9 mouse cellular contexts compared by ENCODE assay signal in genomic region chr9:60895486-60896110, GRCm38 (mm10).
DNase-seq lines count a peak whose midpoint lies in the region; ATAC-seq and TF ChIP-seq lines count a peak whose summit lies in the region.
"Had no signal": no experiment of that assay in that cellular context is flagged by ENCODE, and none has a peak within 500 bp of the region (broad histone marks: within the 10 kb centered on the region; RNA-seq: fewer than 3 reads in every experiment).

No protein-coding gene starts in this region.

- no peak; the same call in 1 of the 2 replicates for ATAC-seq in hindbrain, embryonic 12.5 days (ENCODE audit: low FRiP score)
- ATAC-seq in forebrain, embryonic 11.5 days (replicated peaks; ENCODE audit: low FRiP score) = 0 out of 2 replicates have a peak, but pooled peaks have one; percentile 39
- peak; percentile 62 for ATAC-seq in intestine, embryonic 16.5 days
- ATAC-seq in midbrain, embryonic 13.5 days = peak; percentile 83

- H3K27ac ChIP-seq in hindbrain, embryonic 10.5 days = no peak overlapping the region
- H3K27ac ChIP-seq in hindbrain, embryonic 12.5 days = no peak overlapping the region
- no peak overlapping the region for H3K27ac ChIP-seq in bone marrow, adult 2 months (ENCODE audit: control insufficient read depth, insufficient read depth, low read depth, low read length, poor library complexity)
- H3K27ac ChIP-seq in forebrain, embryonic 11.5 days (ENCODE audit: low read depth, low read length) = no peak overlapping the region
- no peak overlapping the region for H3K27ac ChIP-seq in intestine, embryonic 16.5 days (ENCODE audit: low read length)
- H3K27ac ChIP-seq in midbrain, embryonic 13.5 days = no peak overlapping the region
- no peak overlapping the region for H3K27ac ChIP-seq in testis, adult 2 months (ENCODE audit: control insufficient read depth, insufficient read depth, low read depth, low read length)
- H3K27ac ChIP-seq: liver, embryonic 13.5 days had no signal

- peaks cover 26% of the 10 kb centered on the region for H3K4me1 ChIP-seq in hindbrain, embryonic 10.5 days (replicated peaks)
- peaks cover 21% of the 10 kb centered on the region for H3K4me1 ChIP-seq in hindbrain, embryonic 12.5 days
- no peaks in the 10 kb centered on the region; the same call in 1 of the 2 replicates for H3K4me1 ChIP-seq in bone marrow, adult 2 months (ENCODE audit: control insufficient read depth, insufficient read depth, low read length)
- no peaks in the 10 kb centered on the region for H3K4me1 ChIP-seq in forebrain, embryonic 11.5 days (replicated peaks; ENCODE audit: control insufficient read depth, insufficient read depth, low read length)
- peaks cover 19% of the 10 kb centered on the region; the same call in 1 of the 2 replicates for H3K4me1 ChIP-seq in intestine, embryonic 16.5 days (ENCODE audit: control insufficient read depth, insufficient read depth, low read length)
- peaks cover 21% of the 10 kb centered on the region for H3K4me1 ChIP-seq in midbrain, embryonic 13.5 days (replicated peaks)
- no peaks in the 10 kb centered on the region; the same call in 1 of the 2 replicates for H3K4me1 ChIP-seq in testis, adult 2 months (ENCODE audit: control insufficient read depth, insufficient read depth, low read length)
- H3K4me1 ChIP-seq: liver, embryonic 13.5 days had no signal

- 0 out of 2 replicates have a peak, but pooled peaks cover 8% of the 10 kb centered on the region for H3K27me3 ChIP-seq in hindbrain, embryonic 10.5 days (ENCODE audit: insufficient read depth, poor library complexity, severe bottlenecking)
- H3K27me3 ChIP-seq in hindbrain, embryonic 12.5 days = peaks cover 5% of the 10 kb centered on the region
- H3K27me3 ChIP-seq in forebrain, embryonic 11.5 days (ENCODE audit: control insufficient read depth, insufficient read depth, low read length) = no peaks in the 10 kb centered on the region
- no peaks in the 10 kb centered on the region for H3K27me3 ChIP-seq in intestine, embryonic 16.5 days (replicated peaks; ENCODE audit: control insufficient read depth, insufficient read depth, low read length)
- peaks cover 41% of the 10 kb centered on the region for H3K27me3 ChIP-seq in midbrain, embryonic 13.5 days
- H3K27me3 ChIP-seq in testis, adult 2 months (ENCODE audit: control insufficient read depth, insufficient read depth, low read length) = no peaks in the 10 kb centered on the region
- H3K27me3 ChIP-seq: liver, embryonic 13.5 days had no signal

- H3K36me3 ChIP-seq in hindbrain, embryonic 10.5 days = no peaks in the 10 kb centered on the region
- no peaks in the 10 kb centered on the region for H3K36me3 ChIP-seq in hindbrain, embryonic 12.5 days
- no peaks in the 10 kb centered on the region for H3K36me3 ChIP-seq in forebrain, embryonic 11.5 days (ENCODE audit: control insufficient read depth, insufficient read depth, low read length)
- no peaks in the 10 kb centered on the region for H3K36me3 ChIP-seq in intestine, embryonic 16.5 days (ENCODE audit: control insufficient read depth, insufficient read depth, low read length)
- no peaks in the 10 kb centered on the region for H3K36me3 ChIP-seq in midbrain, embryonic 13.5 days
- H3K36me3 ChIP-seq in testis, adult 2 months (ENCODE audit: control insufficient read depth, insufficient read depth, low read length) = no peaks in the 10 kb centered on the region
- H3K36me3 ChIP-seq: liver, embryonic 13.5 days had no signal

- peak; percentile 59 for DNase-seq in hindbrain, embryonic 10.5 days (ENCODE audit: low spot score)
- peak; percentile 78 for DNase-seq in forebrain, embryonic 11.5 days (ENCODE audit: low spot score)
- peak; percentile 71 to 78 for DNase-seq in left cerebral cortex, postnatal 10 days (ENCODE audit: extremely low spot score in 1 of 2, low spot score in 2 of 2)
- DNase-seq: liver, embryonic 13.5 days had no signal

- no peak overlapping the region for H3K4me3 ChIP-seq in hindbrain, embryonic 10.5 days
- no peak overlapping the region for H3K4me3 ChIP-seq in hindbrain, embryonic 12.5 days
- no peak overlapping the region for H3K4me3 ChIP-seq in bone marrow, adult 2 months (replicated peaks; ENCODE audit: control insufficient read depth, low read depth, low read length)
- H3K4me3 ChIP-seq in forebrain, embryonic 11.5 days (ENCODE audit: low read depth, low read length) = no peak overlapping the region
- no peak overlapping the region for H3K4me3 ChIP-seq in intestine, embryonic 16.5 days (ENCODE audit: low read length)
- no peak overlapping the region for H3K4me3 ChIP-seq in midbrain, embryonic 13.5 days (replicated peaks)
- H3K4me3 ChIP-seq in testis, adult 2 months (ENCODE audit: control insufficient read depth, low read depth, low read length) = no peak overlapping the region
- H3K4me3 ChIP-seq: liver, embryonic 13.5 days had no signal

- WGBS in hindbrain, embryonic 10.5 days = 65% methylated on average over 8 of the region's 8 CpGs
- 58% methylated on average over 8 of the region's 8 CpGs for WGBS in hindbrain, embryonic 12.5 days
- WGBS in bone marrow, adult 2 months = 40% methylated on average over 8 of the region's 8 CpGs
- 69% methylated on average over 8 of the region's 8 CpGs for WGBS in forebrain, embryonic 11.5 days
- WGBS in intestine, embryonic 16.5 days = 60% methylated on average over 8 of the region's 8 CpGs
- 64% methylated on average over 8 of the region's 8 CpGs for WGBS in midbrain, embryonic 13.5 days

- no peak overlapping the region for H3K9ac ChIP-seq in hindbrain, embryonic 12.5 days
- no peak overlapping the region for H3K9ac ChIP-seq in forebrain, embryonic 11.5 days (ENCODE audit: low read length)
- no peak overlapping the region for H3K9ac ChIP-seq in intestine, embryonic 16.5 days (ENCODE audit: low read depth, low read length)
- H3K9ac ChIP-seq in midbrain, embryonic 13.5 days (replicated peaks) = no peak overlapping the region
- H3K9ac ChIP-seq: liver, embryonic 13.5 days had no signal

- TF ChIP-seq CTCF in bone marrow, adult 2 months (IDR thresholded peaks at IDR 0.05; ENCODE audit: control insufficient read depth, insufficient read depth, low read length) = peak; percentile 54
- TF ChIP-seq CTCF in testis, adult 2 months (IDR thresholded peaks at IDR 0.05; ENCODE audit: control insufficient read depth, insufficient read depth, insufficient replicate concordance, low read depth, low read length) = peak; percentile 67; the same call in 1 of the 2 replicates

- no peak overlapping the region for H3K4me2 ChIP-seq in hindbrain, embryonic 12.5 days (replicated peaks)
- H3K4me2 ChIP-seq in forebrain, embryonic 11.5 days (ENCODE audit: low read depth, low read length, severe bottlenecking) = no peak overlapping the region
- no peak overlapping the region for H3K4me2 ChIP-seq in intestine, embryonic 16.5 days (ENCODE audit: low read depth, low read length)
- H3K4me2 ChIP-seq in midbrain, embryonic 13.5 days (replicated peaks) = no peak overlapping the region
- H3K4me2 ChIP-seq: liver, embryonic 13.5 days had no signal

- TF ChIP-seq POLR2A in bone marrow, adult 2 months (IDR thresholded peaks at IDR 0.05; ENCODE audit: borderline replicate concordance, control insufficient read depth, low read depth, low read length) = no peak
- TF ChIP-seq POLR2A in testis, adult 2 months (IDR thresholded peaks at IDR 0.05; ENCODE audit: control insufficient read depth, low read depth, low read length) = no peak

- H3K9me3 ChIP-seq in hindbrain, embryonic 10.5 days = no peaks in the 10 kb centered on the region
- H3K9me3 ChIP-seq in hindbrain, embryonic 12.5 days (replicated peaks) = no peaks in the 10 kb centered on the region
- H3K9me3 ChIP-seq in forebrain, embryonic 11.5 days (ENCODE audit: control insufficient read depth, low read length) = no peaks in the 10 kb centered on the region
- no peaks in the 10 kb centered on the region for H3K9me3 ChIP-seq in intestine, embryonic 16.5 days (ENCODE audit: control insufficient read depth, low read length)
- no peaks in the 10 kb centered on the region for H3K9me3 ChIP-seq in midbrain, embryonic 13.5 days
- H3K9me3 ChIP-seq: liver, embryonic 13.5 days had no signal

- intact Hi-C loops in left cerebral cortex, postnatal 10 days (cut with DNase I) = loop anchor here (5.0 to 10.0 kb wide), 3 partner anchors 469 to 1002 kb away; no protein-coding TSS in a partner anchor
